Mouse (Mus musculus) embryonic fibroblast, embryonic 13.5 days (primary cell): ENCODE measurements at regions not wholly inside any gene's neighbourhood (a gene's known extent, or its start where the extent isn't known, plus 50 kb on each side); places are given as distances from the start of the nearest gene placed in this dataset.

Source experiments
- CTCF ChIP-seq: IDR thresholded peaks from 2 replicates; pipeline ENCODE4 v1.5.1; 2011; ENCODE audit warnings: mild to moderate bottlenecking, control low read depth, low read length, moderate library complexity, borderline replicate concordance; ENCODE audit not compliant: insufficient read depth
- POLR2A ChIP-seq: IDR thresholded peaks from 2 replicates; pipeline ENCODE4 v1.6.1; 2011; ENCODE audit warnings: low read depth, mild to moderate bottlenecking, control low read depth, low read length, moderate library complexity

- TF ChIP-seq CTCF (no peak), POLR2A (no peak)
Measured at GRCm38 (mm10) chr6:143479701-143480388, 312.8 kb downstream of the Etnk1 start.
